Mouse (Mus musculus) 3T3-L1 (cell line): ENCODE measurements around the gene Fgf10.

Source experiments
- DNase-seq: peaks from one replicate; pipeline ENCODE4 v3.0.0-alpha.2; 2015; ENCODE audit warnings: low read depth, low spot score

Fgf10 gene

GRCm38 (mm10) chr13:118716726-118717125 is 47.1 kb downstream of the Fgf10 start:
- peak; percentile 16 for DNase-seq

- no peak for DNase-seq
These were observed 48.8 kb downstream of the Fgf10 start for GRCm38 (mm10) chr13:118718396-118718795.

GRCm38 (mm10) chr13:118721668-118722067 is 52.1 kb downstream of the Fgf10 start:
- no peak for DNase-seq

GRCm38 (mm10) chr13:118731850-118732552 is 62.4 kb downstream of the Fgf10 start:
- DNase-seq = peak; percentile 57

GRCm38 (mm10) chr13:118739854-118740411 is 70.3 kb downstream of the Fgf10 start:
- no peak for DNase-seq

GRCm38 (mm10) chr13:118742788-118743187 is 73.2 kb downstream of the Fgf10 start:
- no peak for DNase-seq

GRCm38 (mm10) chr13:118744806-118745205 is 75.2 kb downstream of the Fgf10 start:
- no peak for DNase-seq

GRCm38 (mm10) chr13:118746427-118746826 is 76.8 kb downstream of the Fgf10 start:
- no peak for DNase-seq

GRCm38 (mm10) chr13:118754024-118754423 is 84.4 kb downstream of the Fgf10 start:
- DNase-seq = peak; percentile 56

GRCm38 (mm10) chr13:118759021-118759420 is 89.4 kb downstream of the Fgf10 start:
- DNase-seq = no peak

- peak; percentile 48 for DNase-seq
These were observed 93.4 kb downstream of the Fgf10 start for GRCm38 (mm10) chr13:118762982-118763381.

GRCm38 (mm10) chr13:118772188-118772587 is 102.6 kb downstream of the Fgf10 start:
- DNase-seq = no peak

GRCm38 (mm10) chr13:118775148-118775547 is 105.6 kb downstream of the Fgf10 start:
- no peak for DNase-seq

GRCm38 (mm10) chr13:118779161-118779560 is 109.6 kb downstream of the Fgf10 start:
- no peak for DNase-seq

- peak; percentile 29 for DNase-seq
These were observed 122.2 kb downstream of the Fgf10 start for GRCm38 (mm10) chr13:118791753-118792152.

- DNase-seq = peak; percentile 59
These were observed 122.6 kb downstream of the Fgf10 start for GRCm38 (mm10) chr13:118792198-118792597.

GRCm38 (mm10) chr13:118800176-118800575 is 130.6 kb downstream of the Fgf10 start:
- no peak for DNase-seq

- DNase-seq = no peak
These were observed 137.1 kb downstream of the Fgf10 start for GRCm38 (mm10) chr13:118806662-118807061.

- DNase-seq = no peak
These were observed 150.2 kb downstream of the Fgf10 start for GRCm38 (mm10) chr13:118819785-118820184.

GRCm38 (mm10) chr13:118823113-118823512 is 153.5 kb downstream of the Fgf10 start:
- DNase-seq = no peak

- no peak for DNase-seq
These were observed 155.5 kb downstream of the Fgf10 start for GRCm38 (mm10) chr13:118825102-118825501.

- no peak for DNase-seq
These were observed 159.2 kb downstream of the Fgf10 start for GRCm38 (mm10) chr13:118828604-118829381.

GRCm38 (mm10) chr13:118834021-118834420 is 164.4 kb downstream of the Fgf10 start:
- no peak for DNase-seq
